Comparison of ENCODE assay signal across 8 mouse cellular contexts in genomic region chr11:109361631-109362462, GRCm38 (mm10). TPM values are rescaled to one million over a fixed set of nuclear protein-coding genes. Genes with fewer than 3 reads are reported as not detected.
A peak's percentile ranks its signal among the peaks of the same experiment; 100 is the strongest.
DNase-seq lines count a peak whose midpoint lies in the region; ATAC-seq and TF ChIP-seq lines count a peak whose summit lies in the region.

No protein-coding gene starts in this region.

- peak overlapping the region; percentile 77 for H3K4me3 ChIP-seq in forebrain, embryonic 15.5 days
- peak overlapping the region; percentile 73 for H3K4me3 ChIP-seq in lung, adult 2 months (replicated peaks; ENCODE audit: extremely low read depth, low read depth, low read length)

- H3K4me1 ChIP-seq in forebrain, embryonic 15.5 days = peaks cover 73% of the 10 kb centered on the region
- H3K4me1 ChIP-seq in lung, adult 2 months (ENCODE audit: control insufficient read depth, insufficient read depth, low read length) = peaks cover 32% of the 10 kb centered on the region

- peak overlapping the region; percentile 67 for H3K4me2 ChIP-seq in forebrain, embryonic 15.5 days (replicated peaks)

- peak; percentile 49; the same call in 1 of the 2 replicates for TF ChIP-seq POLR2A in lung, adult 2 months (IDR thresholded peaks at IDR 0.05; ENCODE audit: borderline replicate concordance, extremely low read depth, low read depth, low read length)

- intact Hi-C loops in left cerebral cortex, postnatal 4 days (cut with DNase I) = no loop called here

- no peak for TF ChIP-seq CTCF in lung, adult 2 months (IDR thresholded peaks at IDR 0.05; ENCODE audit: insufficient read depth, low read length)

- DNase-seq in cerebellum, adult 9-11 months = peak; percentile 66
- no peak for DNase-seq in cerebellum, postnatal 36 days
- peak; percentile 49 for DNase-seq in adrenal gland, postnatal 10 days
- peak; percentile 88 for DNase-seq in induced T-regulatory cell, adult 2 months (ENCODE audit: low read depth)
- no peak for DNase-seq in lung, adult 2 months
- DNase-seq in left cerebral cortex, postnatal 4 days = no peak

- H3K9me3 ChIP-seq in forebrain, embryonic 15.5 days = no peaks in the 10 kb centered on the region

- H3K36me3 ChIP-seq in forebrain, embryonic 15.5 days = peaks cover 6% of the 10 kb centered on the region; the same call in 1 of the 2 replicates

- peak overlapping the region; percentile 92 for H3K27ac ChIP-seq in forebrain, embryonic 15.5 days (replicated peaks)

- peak overlapping the region; percentile 56 for H3K9ac ChIP-seq in forebrain, embryonic 15.5 days (replicated peaks)

- no peak; the same call in 1 of the 2 replicates for ATAC-seq in forebrain, embryonic 15.5 days (replicated peaks)
- peak; percentile 32 for ATAC-seq in neutrophil, adult 5-6 weeks (ENCODE audit: extremely low read depth, insufficient number of reproducible peaks, low FRiP score, poor library complexity, severe bottlenecking)

- 9% methylated on average over 27 of the region's 27 CpGs for WGBS in forebrain, embryonic 15.5 days
- 2% methylated on average over 27 of the region's 27 CpGs for WGBS in lung, adult 2 months

- H3K27me3 ChIP-seq in forebrain, embryonic 15.5 days = no peaks in the 10 kb centered on the region

RNA-seq across cellular contexts. Expression of gene Gna13, which starts 0.8 kb away (rescaled TPM):
- total RNA-seq in adrenal gland, postnatal 10 days (2021) = 10 to 100 TPM; 68.2 to 70.3 TPM
- polyA plus RNA-seq in forebrain, embryonic 15.5 days (2015; fragmentation: Nextera tagmentation; extraction: Ambion mirVana) = 17.4 and 18.5 TPM in 2 replicates
- polyA plus RNA-seq in lung, adult 2 months (2012; rRNA removed) = 39.3 and 42.6 TPM in 2 replicates
- 79.8 and 95.4 TPM in 2 replicates for total RNA-seq in neutrophil, adult 5-6 weeks (2017)
- 10 to 100 TPM; 48.8 to 50.5 TPM for total RNA-seq in left cerebral cortex, postnatal 4 days (2021)

RNA-seq across cellular contexts. Expression of gene 9930022D16Rik, which starts 51.9 kb away (rescaled TPM):
- not detected for total RNA-seq in adrenal gland, postnatal 10 days (2021)
- not detected in 2 replicates for polyA plus RNA-seq in forebrain, embryonic 15.5 days (2015; fragmentation: Nextera tagmentation; extraction: Ambion mirVana)
- not detected in 2 replicates for polyA plus RNA-seq in lung, adult 2 months (2012; rRNA removed)
- 0.23 and 0.98 TPM in 2 replicates for total RNA-seq in neutrophil, adult 5-6 weeks (2017)
- not detected for total RNA-seq in left cerebral cortex, postnatal 4 days (2021)

Comparison
In these comparisons a context has a peak if more than half of its experiments do, and no peak if none do; other contexts are left out.
1. DNase-seq: peak in cerebellum, adult 9-11 months (single experiment), adrenal gland, postnatal 10 days (single experiment) and induced T-regulatory cell, adult 2 months (single experiment); none in cerebellum, postnatal 36 days (0 of 2), lung, adult 2 months (single experiment) and left cerebral cortex, postnatal 4 days (single experiment).